Mouse (Mus musculus): ENCODE measurements around the gene Idh2.
"Not testable (repeated sequence)": the region's sequence is repeated elsewhere in the genome, so short reads cannot be mapped to it uniquely, and the experiment has no call there.

Idh2 gene

DNA sequence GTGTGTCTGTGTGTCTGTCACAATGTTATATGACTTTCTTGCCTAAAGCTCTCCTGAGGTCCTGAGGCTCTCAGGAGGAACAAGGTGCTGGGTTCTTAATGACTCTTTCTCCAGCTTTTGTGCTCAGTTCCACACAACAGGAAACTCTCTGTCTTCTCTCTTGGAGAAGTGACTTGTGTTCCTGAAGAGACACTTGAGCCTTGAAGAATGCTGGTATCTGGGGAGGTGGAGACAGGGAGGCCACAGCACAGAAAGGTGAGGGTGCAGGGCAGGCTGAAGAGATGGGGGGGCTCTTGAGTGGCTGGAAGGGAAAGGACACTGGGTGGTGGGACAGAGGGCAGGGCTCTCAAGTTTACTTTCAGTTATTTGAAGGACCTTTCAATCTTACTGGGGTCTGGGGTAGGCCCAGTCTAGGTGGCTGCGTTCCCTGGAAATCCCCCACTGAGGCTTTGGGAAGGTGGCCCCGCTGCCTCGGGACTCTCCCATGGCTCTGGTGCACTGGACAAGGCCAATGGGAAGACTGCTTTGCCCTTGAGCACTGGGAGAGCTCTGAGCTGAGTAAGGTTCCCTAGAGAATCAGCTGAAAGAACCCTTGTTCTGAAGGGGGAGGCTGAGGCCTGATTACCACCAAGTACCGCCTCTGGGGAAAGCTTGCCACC lies 56.7 kb downstream of the Idh2 start:
- DNase-seq, result no peak

- no peak for DNase-seq
These were observed 57.4 kb downstream of the Idh2 start for GRCm38 (mm10) chr7:80057781-80058180.

GRCm38 (mm10) chr7:80057002-80057691 lies 58.0 kb downstream of the Idh2 start:
- no peak for DNase-seq

DNA sequence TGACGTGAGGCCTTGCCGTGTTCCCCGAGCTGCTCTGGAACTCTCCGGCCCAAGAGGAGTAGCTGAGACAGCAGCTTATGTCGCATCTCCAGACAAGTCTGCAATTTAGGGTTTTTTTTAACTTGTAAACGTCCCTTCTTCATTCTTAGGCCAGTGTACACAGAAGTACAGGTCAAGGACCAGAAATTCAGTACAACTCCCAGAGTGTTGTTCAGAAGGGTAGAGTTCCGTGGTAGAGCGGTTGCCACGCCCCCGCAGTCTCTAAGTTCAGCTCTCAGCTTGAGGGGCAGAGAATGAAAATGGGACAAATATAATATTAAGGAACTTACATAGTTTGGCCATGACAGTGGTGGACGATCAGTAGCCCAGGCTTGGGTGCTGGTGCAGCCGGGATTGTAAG lies 59.4 kb downstream of the Idh2 start:
- no peak for DNase-seq

DNA sequence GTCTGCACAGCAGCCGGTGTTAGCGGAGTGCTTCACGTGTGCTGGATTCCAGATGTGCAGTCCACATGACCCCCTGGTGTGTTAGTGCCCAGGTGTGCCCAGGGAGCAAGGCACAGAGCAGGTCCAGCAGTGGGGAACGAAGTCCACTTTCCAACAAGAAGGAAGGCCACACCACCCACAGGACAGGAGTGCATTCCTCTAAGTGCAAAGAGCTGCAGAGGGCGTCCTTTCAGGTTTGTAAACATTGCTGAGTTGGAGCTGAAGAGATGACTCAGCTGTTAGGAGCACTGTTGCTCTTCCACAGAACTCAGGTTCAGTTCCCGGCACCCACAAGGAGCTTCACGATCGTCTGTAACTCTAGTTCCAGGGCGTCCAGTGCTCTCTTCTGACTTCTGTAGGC lies 62.0 kb downstream of the Idh2 start:
- no peak for DNase-seq

DNA sequence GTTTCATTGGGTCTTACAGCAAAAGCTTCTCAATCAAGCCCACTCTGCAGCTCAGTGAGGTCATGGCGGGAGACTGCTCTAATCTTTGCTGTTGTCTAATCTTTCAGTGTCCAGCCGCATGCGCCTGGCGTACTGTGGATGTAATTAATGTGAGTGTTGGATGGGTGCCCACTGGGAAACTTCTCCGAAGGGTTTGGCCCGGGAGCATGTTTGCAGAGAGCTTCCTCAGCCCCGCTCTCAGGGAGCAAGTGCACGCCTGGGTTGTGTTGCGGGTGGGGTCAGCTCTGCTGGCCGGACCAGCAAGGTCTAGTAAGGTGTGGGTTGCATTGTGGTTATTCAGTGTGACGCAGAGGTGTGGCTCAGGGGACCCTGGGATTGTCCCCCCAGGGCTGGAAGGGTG lies 62.9 kb downstream of the Idh2 start:
- DNase-seq, result no peak

DNA sequence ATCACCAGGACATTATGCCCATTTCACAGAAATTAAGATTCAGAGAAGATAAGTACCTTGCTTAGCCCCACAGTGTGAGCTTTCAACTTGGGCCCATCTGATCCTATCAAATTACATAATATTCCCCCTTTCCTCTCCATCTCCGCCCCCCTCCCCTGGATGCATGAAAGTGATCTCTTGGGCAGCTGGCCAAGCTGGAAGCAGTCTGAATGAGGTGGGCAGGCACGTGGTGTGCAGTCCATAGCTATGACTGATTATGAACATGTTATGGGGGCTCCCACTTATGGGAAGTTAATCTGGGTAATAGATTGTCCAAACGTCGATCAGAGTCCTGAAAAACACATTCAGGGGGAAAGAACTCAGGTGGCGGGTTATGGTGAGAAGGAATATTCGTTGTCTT lies 63.4 kb downstream of the Idh2 start:
- no peak for DNase-seq

DNA sequence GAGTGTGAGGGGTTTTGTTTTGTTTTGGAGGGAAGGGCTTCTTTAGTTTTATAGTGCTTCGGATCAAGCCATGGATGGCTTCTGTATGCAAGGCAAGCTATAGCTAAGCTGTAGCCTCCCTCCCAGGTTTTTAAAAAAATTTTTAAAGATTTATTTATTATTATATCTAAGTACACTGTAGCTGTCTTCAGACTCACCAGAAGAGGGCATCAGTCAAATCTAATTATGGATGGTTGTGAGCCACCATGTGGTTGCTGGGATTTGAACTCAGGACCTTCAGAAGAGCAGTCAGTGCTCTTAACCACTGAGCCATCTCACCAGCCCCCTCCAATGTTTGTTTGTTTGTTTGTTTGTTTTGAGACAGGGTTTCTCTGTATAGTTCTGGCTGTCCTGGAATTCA lies 64.8 kb downstream of the Idh2 start:
- DNase-seq, result not testable (repeated sequence)

DNA sequence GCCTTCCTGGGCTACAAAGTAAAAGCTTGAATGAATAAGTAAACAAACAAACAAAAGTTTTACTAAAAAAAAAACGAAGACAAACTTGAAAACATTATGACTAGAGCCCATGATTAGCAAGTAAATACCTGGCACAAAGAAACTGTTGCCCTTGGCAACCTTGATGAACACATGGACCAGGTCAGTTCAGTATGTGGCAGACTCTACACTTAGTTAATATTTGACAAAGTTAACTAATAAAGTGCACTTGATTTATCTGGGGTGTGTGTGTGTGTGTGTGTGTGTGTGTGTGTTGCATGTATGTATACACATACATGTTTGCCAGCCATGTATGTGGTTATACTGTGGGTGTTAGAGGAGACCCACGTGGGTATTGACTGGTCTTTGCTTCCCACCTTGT lies 65.4 kb downstream of the Idh2 start:
- DNase-seq, result no peak

DNA sequence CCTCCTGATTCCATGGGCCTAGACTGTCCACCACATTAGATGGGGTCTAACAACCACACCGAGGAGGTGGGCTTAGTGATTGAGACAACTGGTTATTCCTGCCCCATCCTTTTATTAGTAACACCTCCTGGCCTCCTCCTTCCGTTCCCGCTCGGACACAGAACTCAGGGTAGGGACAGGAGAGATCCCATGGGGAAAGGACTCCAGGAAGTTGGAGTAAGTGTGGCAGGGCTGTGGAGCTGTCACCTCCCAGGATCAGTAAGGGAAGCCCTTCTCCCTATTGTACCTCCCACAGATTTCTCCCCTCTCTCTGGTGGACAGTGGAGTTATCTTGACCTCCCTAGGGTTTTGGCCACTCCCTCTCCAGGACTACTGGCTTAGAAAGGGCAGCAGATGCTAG lies 68.2 kb downstream of the Idh2 start:
- no peak for DNase-seq
